In the genomic region with DNA sequence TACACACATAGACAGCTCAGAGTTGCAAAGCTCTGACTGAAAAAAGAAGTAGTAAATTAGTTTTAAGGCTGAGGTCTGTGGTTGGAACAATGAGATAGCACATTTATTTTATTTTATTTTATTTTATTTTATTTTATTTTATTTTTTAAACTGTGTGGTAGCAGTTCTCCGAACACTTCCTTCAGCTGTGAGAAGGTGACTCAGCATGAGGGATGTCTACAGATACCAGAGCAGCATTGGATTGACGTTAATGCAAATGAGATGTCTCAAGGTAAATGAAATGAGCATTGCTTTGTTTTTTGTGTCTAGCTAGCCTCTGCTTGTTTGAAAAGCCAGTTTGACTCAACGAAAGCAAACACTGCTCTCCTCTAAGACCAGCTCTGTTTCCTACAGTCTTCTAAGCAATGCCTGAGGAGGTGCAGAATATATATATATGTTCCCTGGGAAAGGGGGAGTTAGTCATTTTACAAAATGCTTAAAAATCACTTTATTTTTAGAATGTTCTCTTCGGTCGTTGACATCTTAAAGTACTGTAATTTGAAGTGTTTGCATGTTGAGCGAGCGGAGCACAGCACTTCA, we compare ENCODE assay signal across 28 mouse cellular contexts. TPM values are rescaled to one million over a fixed set of nuclear protein-coding genes. Genes with fewer than 3 reads are reported as not detected.
DNase-seq lines count a peak whose midpoint lies in the region; ATAC-seq and TF ChIP-seq lines count a peak whose summit lies in the region.
"Had no signal": no experiment of that assay in that cellular context is flagged by ENCODE, and none has a peak within 500 bp of the region (broad histone marks: within the 10 kb centered on the region; RNA-seq: fewer than 3 reads in every experiment).

No protein-coding gene starts in this region.

- no peak overlapping the region for H3K9ac ChIP-seq in forebrain, postnatal 0 days
- H3K9ac ChIP-seq in forebrain, embryonic 15.5 days (replicated peaks) = no peak overlapping the region
- H3K9ac ChIP-seq in midbrain, embryonic 15.5 days = no peak overlapping the region
- H3K9ac ChIP-seq: embryonic facial prominence, embryonic 15.5 days; forebrain, embryonic 12.5 days; hindbrain, embryonic 14.5 days; limb, embryonic 13.5 days; lung, embryonic 15.5 days; midbrain, embryonic 13.5 days; neural tube, embryonic 15.5 days had no signal

- H3K4me3 ChIP-seq in forebrain, postnatal 0 days (ENCODE audit: low read depth, low read length) = no peak overlapping the region
- no peak overlapping the region for H3K4me3 ChIP-seq in forebrain, embryonic 15.5 days
- no peak overlapping the region for H3K4me3 ChIP-seq in left cerebral cortex, adult 2 months
- H3K4me3 ChIP-seq in midbrain, embryonic 15.5 days = no peak overlapping the region
- H3K4me3 ChIP-seq: embryonic facial prominence, embryonic 10.5 days; embryonic facial prominence, embryonic 15.5 days; forebrain, embryonic 12.5 days; limb, embryonic 13.5 days; lung, embryonic 15.5 days; midbrain, embryonic 13.5 days; neural tube, embryonic 15.5 days had no signal

- DNase-seq in forebrain, postnatal 0 days = peak; percentile 15
- no peak for DNase-seq in left cerebral cortex, adult 2 months (ENCODE audit: extremely low spot score in 1 of 2, low spot score in 2 of 2)
- DNase-seq in left cerebral cortex, adult 8-10 months (ENCODE audit: low spot score in 2 of 2) = no peak
- DNase-seq in 416B (ENCODE audit: low read depth) = peak; percentile 27
- DNase-seq: adrenal gland, postnatal 14 days; cerebellum, adult 11-12 months; cerebellum, adult 9-11 months; gastrocnemius, postnatal 25 days; heart, adult 11 months; heart, postnatal 36 days; kidney, adult 9 months; kidney, postnatal 14 days; lung, postnatal 4 days had no signal

- H3K36me3 ChIP-seq in forebrain, postnatal 0 days (ENCODE audit: insufficient read depth) = no peaks in the 10 kb centered on the region
- no peaks in the 10 kb centered on the region for H3K36me3 ChIP-seq in forebrain, embryonic 15.5 days
- H3K36me3 ChIP-seq in midbrain, embryonic 15.5 days (replicated peaks) = no peaks in the 10 kb centered on the region
- H3K36me3 ChIP-seq: embryonic facial prominence, embryonic 10.5 days; embryonic facial prominence, embryonic 15.5 days; forebrain, embryonic 12.5 days; limb, embryonic 13.5 days; lung, embryonic 15.5 days; midbrain, embryonic 13.5 days; neural tube, embryonic 15.5 days had no signal

- WGBS in forebrain, postnatal 0 days = 74% methylated on average over 7 of the region's 7 CpGs
- 77% methylated on average over 7 of the region's 7 CpGs for WGBS in forebrain, embryonic 15.5 days
- 86% methylated on average over 7 of the region's 7 CpGs for WGBS in midbrain, embryonic 15.5 days

- H3K27ac ChIP-seq in forebrain, postnatal 0 days (ENCODE audit: low read depth, low read length) = no peak overlapping the region
- H3K27ac ChIP-seq in forebrain, embryonic 15.5 days (replicated peaks) = no peak overlapping the region
- H3K27ac ChIP-seq in left cerebral cortex, adult 2 months = peak overlapping the region; percentile 47; the same call in 1 of the 2 replicates
- no peak overlapping the region for H3K27ac ChIP-seq in midbrain, embryonic 15.5 days
- H3K27ac ChIP-seq: embryonic facial prominence, embryonic 10.5 days; embryonic facial prominence, embryonic 15.5 days; forebrain, embryonic 12.5 days; hindbrain, embryonic 14.5 days; limb, embryonic 13.5 days; lung, embryonic 15.5 days; midbrain, embryonic 13.5 days; neural tube, embryonic 15.5 days had no signal

- H3K4me1 ChIP-seq in forebrain, postnatal 0 days (ENCODE audit: insufficient read depth) = no peaks in the 10 kb centered on the region
- no peaks in the 10 kb centered on the region for H3K4me1 ChIP-seq in forebrain, embryonic 15.5 days
- H3K4me1 ChIP-seq in midbrain, embryonic 15.5 days = no peaks in the 10 kb centered on the region
- H3K4me1 ChIP-seq: embryonic facial prominence, embryonic 10.5 days; embryonic facial prominence, embryonic 15.5 days; forebrain, embryonic 12.5 days; limb, embryonic 13.5 days; lung, embryonic 15.5 days; midbrain, embryonic 13.5 days; neural tube, embryonic 15.5 days had no signal

- no peaks in the 10 kb centered on the region for H3K27me3 ChIP-seq in forebrain, postnatal 0 days (ENCODE audit: insufficient read depth, low read length)
- no peaks in the 10 kb centered on the region for H3K27me3 ChIP-seq in forebrain, embryonic 15.5 days
- no peaks in the 10 kb centered on the region for H3K27me3 ChIP-seq in midbrain, embryonic 15.5 days (replicated peaks)
- H3K27me3 ChIP-seq: embryonic facial prominence, embryonic 15.5 days; forebrain, embryonic 12.5 days; limb, embryonic 13.5 days; lung, embryonic 15.5 days; midbrain, embryonic 13.5 days; neural tube, embryonic 15.5 days had no signal

- H3K4me2 ChIP-seq in forebrain, postnatal 0 days (ENCODE audit: low read depth) = no peak overlapping the region
- H3K4me2 ChIP-seq in forebrain, embryonic 15.5 days (replicated peaks) = no peak overlapping the region
- no peak overlapping the region for H3K4me2 ChIP-seq in midbrain, embryonic 15.5 days
- H3K4me2 ChIP-seq: embryonic facial prominence, embryonic 15.5 days; forebrain, embryonic 12.5 days; heart, embryonic 11.5 days; hindbrain, embryonic 14.5 days; limb, embryonic 13.5 days; liver, embryonic 11.5 days; lung, embryonic 15.5 days; midbrain, embryonic 13.5 days; neural tube, embryonic 15.5 days had no signal

- intact Hi-C loops in left cerebral cortex, adult 2 months (cut with DNase I) = no loop called here

- no peak for TF ChIP-seq CTCF in forebrain, postnatal 0 days (IDR thresholded peaks at IDR 0.05; ENCODE audit: low read depth)
- TF ChIP-seq CTCF in left cerebral cortex, adult 2 months (IDR thresholded peaks at IDR 0.05) = no peak

- 0 out of 2 replicates have a peak, but pooled peaks cover 3% of the 10 kb centered on the region for H3K9me3 ChIP-seq in forebrain, postnatal 0 days (ENCODE audit: low read length)
- peaks cover 8% of the 10 kb centered on the region; the same call in 1 of the 2 replicates for H3K9me3 ChIP-seq in forebrain, embryonic 15.5 days
- no peaks in the 10 kb centered on the region for H3K9me3 ChIP-seq in midbrain, embryonic 15.5 days
- H3K9me3 ChIP-seq: embryonic facial prominence, embryonic 15.5 days; lung, embryonic 15.5 days; neural tube, embryonic 15.5 days had no signal

- 0 out of 2 replicates have a peak, but pooled peaks have one; percentile 20 for ATAC-seq in forebrain, postnatal 0 days
- ATAC-seq in forebrain, embryonic 15.5 days (replicated peaks) = no peak
- ATAC-seq in hematopoietic stem cell, adult 5-6 weeks (replicated peaks in 1 of 2; ENCODE audit: insufficient read depth in 1 of 2, low FRiP score in 2 of 2, low TSS enrichment in 1 of 2, low read depth in 1 of 2, poor library complexity in 2 of 2, severe bottlenecking in 2 of 2) = peak; percentile 73 to 84
- no peak for ATAC-seq in midbrain, embryonic 15.5 days (replicated peaks)
- no peak for ATAC-seq in monocyte, adult 5-6 weeks (replicated peaks; ENCODE audit: insufficient number of reproducible peaks, low FRiP score, low TSS enrichment, poor library complexity, severe bottlenecking)
- ATAC-seq: intestine, postnatal 0 days; midbrain, embryonic 13.5 days had no signal

RNA-seq across cellular contexts. Expression of a gene that starts 30.2 kb away (rescaled TPM):
- total RNA-seq in forebrain, postnatal 0 days (2014; rRNA removed) = 66.9 and 71.6 TPM in 2 replicates
- 31.1 and 41.7 TPM in 2 replicates for polyA plus RNA-seq in forebrain, postnatal 0 days (2015; fragmentation: Nextera tagmentation; extraction: Ambion mirVana)
- 52.0 and 55.5 TPM in 2 replicates for polyA plus RNA-seq in forebrain, embryonic 15.5 days (2015; fragmentation: Nextera tagmentation; extraction: Ambion mirVana)
- total RNA-seq in left cerebral cortex, adult 2 months (2021) = 100 to 1,000 TPM; 113 to 128 TPM
- 100 to 1,000 TPM; 117 to 128 (median 122) TPM for total RNA-seq in left cerebral cortex, adult 8-10 months (2022)
- total RNA-seq in hematopoietic stem cell, adult 5-6 weeks (2017) = 38.5 and 50.2 TPM in 2 replicates
- 57.4 and 64.0 TPM in 2 replicates for polyA plus RNA-seq in midbrain, embryonic 15.5 days (2015; fragmentation: Nextera tagmentation; extraction: Ambion mirVana)
- total RNA-seq in monocyte, adult 5-6 weeks (2017) = 20.4 to 41.9 TPM (median 29.2 TPM) in 3 replicates

Comparison
In these comparisons a context has a peak if more than half of its experiments do, and no peak if none do; other contexts are left out.
1. ATAC-seq: peak in forebrain, postnatal 0 days (single experiment) and hematopoietic stem cell, adult 5-6 weeks (2 of 2); none in forebrain, embryonic 15.5 days (single experiment), midbrain, embryonic 15.5 days (single experiment) and monocyte, adult 5-6 weeks (single experiment).
2. DNase-seq: peak in forebrain, postnatal 0 days (single experiment) and 416B (single experiment); none in left cerebral cortex, adult 2 months (0 of 2) and left cerebral cortex, adult 8-10 months (0 of 2).